ENCODE assay signal across 8 mouse cellular contexts in the genomic region with DNA sequence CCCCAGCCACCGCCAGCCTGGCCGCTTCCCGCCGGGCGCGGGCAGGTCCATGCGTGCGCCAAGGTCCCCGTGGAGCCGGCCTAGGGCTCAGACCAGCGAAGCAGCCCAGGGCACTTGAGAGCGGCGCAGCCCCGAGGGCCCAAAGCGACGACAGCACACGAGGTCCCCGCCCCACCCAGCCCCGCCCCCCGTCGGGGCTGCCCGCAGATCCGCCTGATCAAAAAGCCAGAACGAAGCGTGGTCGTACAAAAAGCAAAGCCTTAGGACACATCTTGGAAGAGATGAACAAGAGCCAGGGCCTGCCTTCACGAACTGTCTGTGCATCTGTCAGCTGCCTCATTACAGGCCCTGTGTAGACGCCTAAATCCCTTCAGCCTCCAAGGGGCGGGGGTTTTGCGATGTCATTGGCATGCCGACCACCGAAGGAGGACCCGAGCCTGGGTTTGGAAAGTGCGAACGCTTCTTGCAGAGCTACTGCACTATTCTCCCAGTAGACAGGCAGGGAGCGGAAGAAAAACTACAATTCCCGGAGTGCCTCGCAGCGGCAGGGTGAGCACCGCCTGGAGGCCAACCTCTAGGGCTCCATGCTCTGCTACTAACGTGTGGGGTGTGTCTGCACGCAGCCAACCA. TPM values are rescaled to one million over a fixed set of nuclear protein-coding genes. Genes with fewer than 3 reads are reported as not detected.
DNase-seq lines count a peak whose midpoint lies in the region; ATAC-seq lines count a peak whose summit lies in the region.

No protein-coding gene starts in this region.

- peak; percentile 90 for ATAC-seq in heart, embryonic 14.5 days (ENCODE audit: insufficient number of reproducible peaks, insufficient read depth, low FRiP score, low read depth)
- ATAC-seq in liver, embryonic 13.5 days (ENCODE audit: low read depth): peak; percentile 93
- peak; percentile 95 for ATAC-seq in stomach, embryonic 16.5 days (ENCODE audit: insufficient read depth, low FRiP score)

- H3K9me3 ChIP-seq in heart, embryonic 14.5 days (ENCODE audit: control insufficient read depth, low read length): no peaks in the 10 kb centered on the region
- H3K9me3 ChIP-seq in liver, embryonic 13.5 days (replicated peaks): no peaks in the 10 kb centered on the region
- no peaks in the 10 kb centered on the region for H3K9me3 ChIP-seq in stomach, embryonic 16.5 days (replicated peaks; ENCODE audit: control insufficient read depth, low read length)

- H3K27me3 ChIP-seq in heart, embryonic 14.5 days (ENCODE audit: control insufficient read depth, insufficient read depth, low read length): no peaks in the 10 kb centered on the region
- H3K27me3 ChIP-seq in liver, embryonic 13.5 days: no peaks in the 10 kb centered on the region
- no peaks in the 10 kb centered on the region for H3K27me3 ChIP-seq in stomach, embryonic 16.5 days (ENCODE audit: control insufficient read depth, insufficient read depth, low read length)

- H3K4me1 ChIP-seq in brown adipose tissue, adult 24 weeks (ENCODE audit: control insufficient read depth, insufficient read depth, insufficient read length, low read length): peaks cover 16% of the 10 kb centered on the region
- H3K4me1 ChIP-seq in heart, embryonic 14.5 days (ENCODE audit: control insufficient read depth in 2 of 2, insufficient read depth in 2 of 2, low read length in 2 of 2): peaks cover 13 to 27% of the 10 kb centered on the region in 2 experiments
- peaks cover 42% of the 10 kb centered on the region for H3K4me1 ChIP-seq in liver, embryonic 13.5 days (replicated peaks)
- peaks cover 16% of the 10 kb centered on the region for H3K4me1 ChIP-seq in stomach, embryonic 16.5 days (ENCODE audit: control insufficient read depth, insufficient read depth, low read length)

- H3K4me3 ChIP-seq in brown adipose tissue, adult 24 weeks (ENCODE audit: insufficient read depth, low read depth, low read length): peak overlapping the region; percentile 90
- peak overlapping the region; percentile 78 to 97 for H3K4me3 ChIP-seq in heart, embryonic 14.5 days (ENCODE audit: control insufficient read depth in 1 of 2, insufficient read depth in 1 of 2, low read depth in 1 of 2, low read length in 2 of 2)
- peak overlapping the region; percentile 82 for H3K4me3 ChIP-seq in liver, embryonic 13.5 days (replicated peaks)
- H3K4me3 ChIP-seq in stomach, embryonic 16.5 days (replicated peaks; ENCODE audit: low read length): peak overlapping the region; percentile 90

- H3K36me3 ChIP-seq in heart, embryonic 14.5 days (ENCODE audit: control insufficient read depth, insufficient read depth, low read length): no peaks in the 10 kb centered on the region
- H3K36me3 ChIP-seq in liver, embryonic 13.5 days: no peaks in the 10 kb centered on the region
- no peaks in the 10 kb centered on the region for H3K36me3 ChIP-seq in stomach, embryonic 16.5 days (ENCODE audit: control insufficient read depth, insufficient read depth, low read length)

- WGBS in heart, embryonic 14.5 days: under 1% methylated on average over 42 of the region's 42 CpGs
- under 1% methylated on average over 34 of the region's 42 CpGs for WGBS in liver, embryonic 13.5 days (ENCODE audit: insufficient replicate concordance)
- under 1% methylated on average over 42 of the region's 42 CpGs for WGBS in stomach, embryonic 16.5 days

- H3K4me2 ChIP-seq in heart, embryonic 14.5 days (ENCODE audit: low read length): peak overlapping the region; percentile 77
- H3K4me2 ChIP-seq in liver, embryonic 13.5 days: peak overlapping the region; percentile 83
- H3K4me2 ChIP-seq in stomach, embryonic 16.5 days (ENCODE audit: low read depth, low read length): peak overlapping the region; percentile 94

- peak overlapping the region; percentile 92 for H3K9ac ChIP-seq in heart, embryonic 14.5 days (ENCODE audit: low read length)
- H3K9ac ChIP-seq in liver, embryonic 13.5 days: peak overlapping the region; percentile 86
- H3K9ac ChIP-seq in stomach, embryonic 16.5 days (ENCODE audit: low read length): peak overlapping the region; percentile 90

- peak overlapping the region; percentile 99 for H3K27ac ChIP-seq in brown adipose tissue, adult 24 weeks (replicated peaks; ENCODE audit: low read depth, low read length)
- H3K27ac ChIP-seq in heart, embryonic 14.5 days (replicated peaks in 1 of 2; ENCODE audit: control insufficient read depth in 1 of 2, insufficient read depth in 1 of 2, low read depth in 2 of 2, low read length in 2 of 2): peak overlapping the region; percentile 95 to 98
- H3K27ac ChIP-seq in liver, embryonic 13.5 days: peak overlapping the region; percentile 72
- H3K27ac ChIP-seq in stomach, embryonic 16.5 days (ENCODE audit: low read length): peak overlapping the region; percentile 94

- peak; percentile 89 for DNase-seq in CD4-positive, CD25-positive, alpha-beta regulatory T cell, adult 2 months (ENCODE audit: low read depth, low spot score)
- DNase-seq in fat pad, adult 2 months (ENCODE audit: extremely low read depth, low read depth, low spot score): peak; percentile 11
- DNase-seq in kidney, postnatal 14 days: peak; percentile 96
- peak; percentile 79 for DNase-seq in liver, embryonic 13.5 days
- peak; percentile 93 for DNase-seq in neural tube, embryonic 10.5 days (ENCODE audit: extremely low spot score, low spot score)

RNA-seq across cellular contexts. Expression of a gene that starts 0.3 kb away (rescaled TPM):
- polyA plus RNA-seq in brown adipose tissue, adult 24 weeks (2012; ENCODE audit: insufficient read depth, insufficient read length, missing spikeins): 5.4 and 5.6 TPM in 2 replicates
- 18.2 and 19.5 TPM in 2 replicates for polyA plus RNA-seq in heart, embryonic 14.5 days (2014; fragmentation: Nextera tagmentation; extraction: Ambion mirVana)
- polyA plus RNA-seq in liver, embryonic 13.5 days (2015; fragmentation: Nextera tagmentation; extraction: Ambion mirVana): 4.9 and 5.4 TPM in 2 replicates
- 15.2 and 15.8 TPM in 2 replicates for polyA plus RNA-seq in stomach, embryonic 16.5 days (2015; fragmentation: Nextera tagmentation; extraction: Ambion mirVana)

Comparison
In these comparisons a context has a peak if more than half of its experiments do, and no peak if none do; other contexts are left out.
1. Peak in every context shown above with its lines: DNase-seq, ATAC-seq, H3K4me3 ChIP-seq and H3K27ac ChIP-seq.
2. DNase-seq: peak in every context shown above with its lines; median percentile 96 in kidney, postnatal 14 days; 93 in neural tube, embryonic 10.5 days; 89 in CD4-positive, CD25-positive, alpha-beta regulatory T cell, adult 2 months; 79 in liver, embryonic 13.5 days; 11 in fat pad, adult 2 months.